Mouse (Mus musculus): ENCODE results near the gene Prrg3.

GRCm38 (mm10) chrX:72009930-72010329 lies 47.5 kb downstream of the Prrg3 start:
- TF ChIP-seq POLR2A (IDR thresholded peaks at IDR 0.05; ENCODE audit: low read depth, low read length) (no peak), HCFC1 (IDR thresholded peaks at IDR 0.05; ENCODE audit: low read depth, low read length) (no peak)
